Mouse (Mus musculus) thymus, postnatal 25 days (tissue): ENCODE results near the gene Vmn2r96.
A peak's percentile ranks its signal among the peaks of the same experiment; 100 is the strongest.
"Not testable (repeated sequence)": the region's sequence is repeated elsewhere in the genome, so short reads cannot be mapped to it uniquely, and the experiment has no call there.

Experiments used
- DNase-seq: peaks from one replicate; pipeline ENCODE4 v3.0.0; 2022

Gene Vmn2r96

DNA sequence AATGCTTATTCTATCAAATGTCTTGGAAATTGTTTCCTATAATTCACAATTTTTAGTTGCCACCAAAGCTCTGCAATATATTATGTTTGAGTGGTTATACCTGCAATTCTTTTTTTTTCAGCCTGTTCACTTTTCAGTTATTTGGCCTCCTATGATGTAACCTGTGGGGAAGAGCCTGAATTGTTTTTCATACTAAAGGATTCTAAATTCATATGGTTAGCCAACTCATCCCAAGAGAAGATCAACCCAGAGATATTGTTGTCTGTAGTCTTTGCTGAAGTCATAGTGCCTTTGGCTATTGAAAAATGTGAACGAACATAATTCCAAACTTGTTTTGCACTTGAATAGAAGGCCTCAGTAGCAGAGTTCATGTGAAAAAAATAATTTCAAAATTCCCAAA is at the start of gene Vmn2r96:
TSS of gene Vmn2r96 (plus strand) at position 301 of the 400 bp plus-strand sequence.
- DNase-seq = not testable (repeated sequence)

DNA sequence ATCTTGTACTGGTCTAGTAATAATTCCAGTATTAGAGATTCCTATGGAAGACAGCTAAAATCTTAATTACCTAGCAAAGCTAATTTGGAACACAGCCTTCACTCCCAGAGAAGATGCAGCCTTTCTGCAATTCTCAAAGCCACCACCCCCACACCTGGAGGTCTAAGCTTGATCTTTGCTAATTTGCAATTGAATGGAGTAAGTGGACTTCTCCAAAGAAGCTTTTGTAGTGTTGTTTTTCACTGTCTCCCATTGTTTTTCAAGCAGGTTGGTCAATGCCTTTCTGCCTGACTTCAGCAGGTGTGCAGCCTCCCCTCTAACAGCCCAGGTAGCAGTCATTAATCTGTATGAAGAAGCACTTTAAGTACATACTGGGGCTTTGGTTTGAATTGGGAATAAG is 49.6 kb upstream of the Vmn2r96 start:
- DNase-seq = no peak

DNA sequence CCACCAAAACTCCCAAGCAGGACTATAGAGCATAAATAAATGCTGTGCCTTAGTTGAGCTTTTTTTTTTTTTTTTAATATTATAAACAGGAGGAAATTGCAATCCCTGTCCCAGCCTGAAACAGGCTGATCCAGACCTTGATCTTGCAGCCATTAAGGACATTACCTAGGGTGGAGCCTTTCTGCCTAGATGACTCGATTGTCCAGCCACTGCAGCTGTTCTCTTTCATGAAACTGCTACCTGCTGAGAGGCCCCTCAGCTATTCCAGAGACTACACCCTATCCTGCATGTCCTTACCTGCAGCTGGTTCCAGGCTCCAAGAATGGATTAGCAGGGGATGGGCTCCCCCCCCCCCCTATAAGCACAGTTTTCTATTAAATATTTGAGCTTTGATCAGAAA is 49.0 kb upstream of the Vmn2r96 start:
- DNase-seq = no peak

DNA sequence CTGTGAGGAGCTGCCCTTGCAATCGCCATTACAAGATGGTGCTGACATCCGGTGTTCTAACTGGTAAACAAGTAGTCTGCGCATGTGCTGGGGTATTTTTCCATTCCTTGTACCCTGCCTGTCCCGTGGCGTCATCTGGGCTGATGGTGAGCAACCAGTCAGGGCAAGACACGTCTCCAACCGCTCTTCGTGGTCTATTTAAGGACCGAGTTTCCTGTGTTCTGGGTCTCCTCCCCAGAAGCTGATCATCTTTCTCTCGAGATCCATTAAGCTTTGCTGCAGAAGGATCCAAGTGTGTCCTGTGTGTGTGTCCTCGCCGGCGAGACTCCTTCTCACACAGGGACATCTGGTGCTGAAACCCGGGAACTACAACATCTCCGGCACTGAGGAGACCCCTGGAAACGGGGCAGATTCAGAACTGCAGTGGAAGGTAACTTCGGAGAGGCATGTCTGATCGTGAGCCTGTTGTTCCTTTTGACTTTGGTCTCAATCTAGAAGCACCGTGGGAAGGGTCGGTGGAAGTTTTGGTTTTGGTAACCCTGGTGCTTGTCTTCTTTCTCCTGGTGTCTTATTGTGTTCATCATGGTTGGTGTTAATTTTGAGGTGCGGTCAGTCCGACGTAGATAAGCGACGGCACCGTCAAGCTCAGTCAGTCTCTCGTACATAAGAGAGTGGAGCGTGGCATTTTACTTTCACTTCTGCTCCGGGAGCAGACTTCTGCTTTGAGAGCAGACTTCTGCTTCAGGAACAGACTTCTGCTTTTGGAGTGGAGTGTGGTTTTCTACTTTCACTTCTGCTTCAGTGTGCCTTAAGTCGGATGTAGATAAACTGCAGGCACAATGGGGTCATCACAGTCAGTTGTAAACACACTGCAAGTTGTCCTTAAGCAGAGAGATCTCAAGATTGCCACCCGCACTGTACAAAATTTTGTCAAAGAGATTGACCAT is 14.5 kb upstream of the Vmn2r96 start:
- peak; percentile 17 for DNase-seq

DNA sequence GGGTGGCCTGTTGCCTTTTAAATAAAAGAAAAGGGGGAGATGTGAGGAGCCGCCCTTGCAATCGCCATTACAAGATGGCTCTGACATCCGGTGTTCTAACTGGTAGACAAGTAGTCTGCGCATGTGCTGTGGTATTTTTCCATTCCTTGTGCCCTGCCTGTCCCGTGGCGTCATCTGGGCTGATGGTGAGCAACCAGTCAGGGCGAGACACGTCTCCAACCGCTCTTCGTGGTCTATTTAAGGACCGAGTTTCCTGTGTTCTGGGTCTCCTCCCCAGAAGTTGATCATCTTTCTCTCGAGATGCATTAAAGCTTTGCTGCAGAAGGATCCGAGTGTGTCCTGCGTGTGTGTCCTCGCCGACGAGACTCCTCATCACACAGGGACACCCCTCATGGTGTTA is 6.8 kb upstream of the Vmn2r96 start:
- DNase-seq = not testable (repeated sequence)

DNA sequence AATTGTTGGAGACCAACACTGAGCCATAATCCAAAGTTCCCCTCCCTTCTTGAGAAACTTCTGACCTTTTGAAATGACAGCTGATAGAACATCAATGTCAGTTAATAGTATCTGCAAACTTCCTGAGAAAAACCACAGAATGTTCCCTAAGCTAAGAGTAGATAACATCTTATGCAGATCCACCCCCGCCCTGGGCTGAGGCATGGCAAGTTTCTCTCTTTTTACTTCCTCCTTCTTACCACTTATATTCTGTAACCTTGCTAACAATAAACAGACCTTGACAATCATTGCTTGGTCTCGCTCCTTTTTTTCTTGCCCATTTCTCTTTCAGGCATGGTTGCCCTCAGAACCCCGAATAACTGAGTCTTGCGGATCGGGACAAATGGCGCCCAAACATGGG is 42.2 kb downstream of the Vmn2r96 start:
- DNase-seq = not testable (repeated sequence)

DNA sequence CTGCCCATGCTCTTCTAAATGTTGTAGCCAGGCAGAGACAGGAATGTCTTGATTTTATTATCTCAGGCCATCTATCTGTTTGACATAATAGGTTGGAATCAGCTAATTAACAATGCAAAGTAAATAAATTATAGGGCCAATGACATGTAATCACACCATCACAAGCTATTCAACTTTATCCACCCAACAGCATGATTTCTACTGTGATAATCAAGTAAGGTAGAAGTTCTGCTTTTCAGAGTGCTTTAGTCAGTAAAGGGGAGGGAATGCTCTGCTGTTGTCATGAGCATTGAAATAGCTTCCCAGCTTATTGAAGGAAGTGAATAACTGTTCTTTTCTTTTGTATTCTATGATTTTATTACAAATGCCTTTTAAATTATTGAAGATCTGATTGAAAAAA is 53.6 kb downstream of the Vmn2r96 start:
- no peak for DNase-seq
